Mouse (Mus musculus): ENCODE measurements around the gene Cenpp. TPM values are rescaled to one million over a fixed set of nuclear protein-coding genes. Genes with fewer than 3 reads are reported as not detected.
A peak's percentile ranks its signal among the peaks of the same experiment; 100 is the strongest.

Cenpp gene
- total RNA-seq, 2 experiments from 2014 or later, result 0.78 to 0.92 TPM

- peak; percentile 44 for DNase-seq
Observed at GRCm38 (mm10) chr13:49461458-49462132, 191.0 kb downstream of the Cenpp start.

GRCm38 (mm10) chr13:49460692-49461414, 191.7 kb downstream of the Cenpp start:
- peak; percentile 67 for DNase-seq

- DNase-seq, result no peak
Observed at GRCm38 (mm10) chr13:49460276-49460675, 192.3 kb downstream of the Cenpp start.

- peak; percentile 73 for DNase-seq
Observed at GRCm38 (mm10) chr13:49449318-49449749, 203.3 kb downstream of the Cenpp start.

- DNase-seq, result no peak
Observed at GRCm38 (mm10) chr13:49444451-49444850, 208.1 kb downstream of the Cenpp start.

DNA sequence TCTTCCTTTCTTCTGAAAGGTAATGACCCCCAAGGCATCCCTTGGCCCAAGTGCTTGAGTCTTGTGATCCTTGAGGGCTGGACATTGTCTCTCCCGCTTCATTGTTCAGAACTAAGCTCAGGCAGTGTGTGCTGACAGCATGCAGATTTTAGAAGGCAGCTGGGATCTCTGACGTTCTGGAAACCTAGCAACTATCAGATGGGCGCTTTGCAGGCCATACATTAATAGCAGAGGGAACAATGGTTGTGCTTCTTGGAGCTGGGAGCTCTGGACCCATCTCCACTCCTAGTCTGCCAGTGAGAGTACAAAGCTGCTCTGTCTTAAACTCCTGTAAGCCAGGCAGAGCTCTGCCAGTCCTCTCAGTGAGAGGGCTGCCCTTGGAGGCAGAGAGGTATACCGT, 216.4 kb downstream of the Cenpp start:
- DNase-seq, result no peak

- no peak for DNase-seq
Observed at GRCm38 (mm10) chr13:49435745-49436144, 216.8 kb downstream of the Cenpp start.

DNA sequence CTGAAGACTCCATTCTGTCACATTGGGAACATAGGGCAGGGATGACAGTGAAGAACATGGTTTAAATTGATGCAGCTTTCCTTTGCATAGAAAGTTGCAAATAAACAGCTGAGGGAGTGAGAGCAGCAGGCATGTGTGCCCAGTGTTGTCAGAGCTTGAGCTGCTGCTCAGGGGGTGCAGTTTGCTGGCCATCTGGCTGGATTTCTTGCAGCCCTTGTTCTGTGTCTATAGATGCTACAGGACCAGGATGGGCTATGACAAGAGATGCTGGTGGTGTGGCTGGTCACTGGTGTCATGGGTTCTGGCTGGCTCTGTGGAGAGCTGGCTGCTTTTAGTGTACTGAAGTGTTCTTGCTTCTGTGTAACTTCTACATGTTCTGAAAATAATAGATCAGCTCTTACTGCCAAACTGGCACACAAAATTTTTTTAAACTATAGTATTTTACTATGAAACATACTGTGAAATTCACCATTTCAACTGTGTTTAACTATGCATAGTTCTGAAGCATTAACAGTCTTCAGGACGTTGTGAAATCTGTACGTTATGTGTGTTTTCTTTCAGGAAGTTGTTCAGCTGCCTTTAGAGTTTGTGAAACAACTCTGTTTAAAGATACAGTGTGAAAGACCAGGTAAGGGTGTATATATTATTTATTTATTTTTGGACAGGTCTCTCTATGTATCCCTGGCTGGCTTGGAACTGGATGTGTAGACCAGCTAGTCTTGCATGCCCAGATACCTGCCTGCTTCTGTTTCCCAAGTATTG, 219.1 kb downstream of the Cenpp start:
- no peak for DNase-seq

DNA sequence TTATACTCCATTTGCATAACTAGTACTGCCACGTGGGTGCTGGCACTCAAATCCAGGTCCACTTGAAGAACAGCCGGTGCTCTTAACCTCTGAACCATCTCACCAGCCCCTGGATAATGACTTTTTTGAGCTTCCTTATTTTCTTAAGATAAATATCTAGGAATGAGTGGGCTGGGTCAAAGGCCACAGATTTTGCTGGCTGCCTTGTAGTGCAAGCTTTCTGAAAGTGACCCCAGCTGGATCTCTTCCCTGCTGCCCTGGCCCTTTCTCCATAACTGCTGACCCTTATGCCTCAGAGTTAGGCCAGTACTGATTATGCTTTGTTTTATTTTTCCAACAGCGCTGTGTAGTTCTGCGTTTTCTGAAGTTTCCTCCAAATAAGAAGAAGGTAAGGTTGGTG, 222.1 kb downstream of the Cenpp start:
- DNase-seq, result no peak

DNA sequence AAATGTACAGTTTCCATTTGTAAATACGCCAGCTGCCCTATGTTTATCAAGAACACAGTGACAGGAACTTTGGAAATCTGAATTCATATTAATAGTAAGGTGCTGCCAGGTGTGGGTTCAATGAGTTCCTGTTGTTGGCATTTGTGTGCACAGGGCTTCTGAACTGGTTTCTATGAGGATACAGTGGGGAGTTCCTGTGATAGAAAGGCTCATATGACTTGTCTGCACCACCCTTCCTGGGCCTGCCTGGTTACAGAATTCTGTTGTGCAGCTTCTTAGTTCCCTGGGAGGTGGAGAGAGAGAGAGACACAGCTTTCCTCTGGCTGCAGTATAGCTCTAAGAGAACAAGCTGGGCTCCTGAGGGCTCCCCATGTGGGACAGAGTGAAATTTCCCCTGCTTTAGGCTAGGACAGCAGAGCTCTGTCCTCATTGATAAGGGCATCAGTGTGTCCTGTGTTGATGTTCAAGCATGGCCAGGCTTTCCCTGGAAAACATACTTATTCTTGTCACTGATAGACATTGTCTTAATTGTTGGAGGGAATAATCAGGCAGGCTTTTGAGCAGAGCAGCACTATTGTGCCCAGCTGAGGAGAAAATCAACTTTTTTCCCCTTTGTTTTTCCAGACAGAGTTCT, 224.4 kb downstream of the Cenpp start:
- DNase-seq, result no peak

DNA sequence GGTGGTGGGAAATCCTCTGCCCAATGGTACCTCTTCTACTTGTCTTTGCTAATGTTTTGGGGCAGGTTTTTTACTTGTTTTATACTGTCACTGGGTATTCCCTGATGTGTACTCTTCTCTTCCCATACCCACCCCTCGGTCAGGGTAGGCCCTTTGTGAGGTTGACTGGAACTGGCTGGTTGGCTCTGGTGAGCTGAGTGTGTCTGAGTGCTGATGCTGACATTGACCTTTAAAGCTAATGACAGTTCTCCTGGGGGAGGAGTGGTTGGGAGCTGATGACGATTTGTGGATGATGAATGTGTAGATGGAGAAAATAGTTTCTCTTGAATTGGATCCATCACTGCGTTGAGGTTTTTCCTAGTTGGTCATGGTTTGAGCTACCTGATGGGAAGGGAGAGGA, 225.8 kb downstream of the Cenpp start:
- no peak for DNase-seq

GRCm38 (mm10) chr13:49421959-49422358, 230.6 kb downstream of the Cenpp start:
- DNase-seq, result no peak

DNA sequence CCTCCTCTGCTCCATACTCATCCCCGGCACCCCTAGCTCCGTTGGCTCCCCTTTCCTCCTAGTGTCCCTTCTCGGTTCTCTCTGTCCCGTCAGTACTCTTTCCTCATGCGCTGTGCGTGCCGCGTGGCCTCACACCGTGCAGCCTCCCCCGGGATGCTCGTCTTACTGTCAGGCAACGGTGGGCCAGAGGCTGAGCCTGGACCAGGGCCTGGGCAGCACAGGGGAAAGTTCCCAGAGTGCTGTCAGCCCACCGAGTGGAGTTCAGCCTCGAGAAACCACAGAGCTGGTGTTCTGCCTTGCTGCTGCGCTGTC, 231.0 kb downstream of the Cenpp start:
- DNase-seq, result peak; percentile 25

GRCm38 (mm10) chr13:49420754-49421605, 231.6 kb downstream of the Cenpp start, which contains the start of gene Ippk:
Gene Ippk (plus strand): TSS chr13:49421249.
- DNase-seq, result peak; percentile 98

Other genes starting within 250 kb of the Cenpp start
- 1 to 10 TPM; 5.1 to 6.0 TPM for gene Ippk, start 231.5 kb downstream of the Cenpp start, total RNA-seq (2021)
- 1 to 10 TPM; 1.2 to 1.4 TPM for gene Tes3-ps, start 159.5 kb downstream of the Cenpp start, total RNA-seq (2021)
- gene Ecm2, start 148.0 kb downstream of the Cenpp start, total RNA-seq (2021), result 10 to 100 TPM in 1 of 2 experiments, 1 to 10 TPM in 1; 9.6 to 10.9 TPM
- 10 to 100 TPM; 20.3 to 34.4 TPM for gene Aspn, start 108.3 kb downstream of the Cenpp start, total RNA-seq (2021)
- gene Omd, start 70.3 kb downstream of the Cenpp start, total RNA-seq (2021), result 1 to 10 TPM; 2.4 to 2.7 TPM
- 10 to 100 TPM; 33.9 to 37.0 TPM for gene Ogn, start 44.7 kb downstream of the Cenpp start, total RNA-seq (2021)
- 10 to 100 TPM in 1 of 2 experiments, 1 to 10 TPM in 1; 8.4 to 10.8 TPM for gene Nol8, start 293 bp upstream of the Cenpp start, total RNA-seq (2021)
- 10 to 100 TPM; 55.4 to 66.6 TPM for gene Iars, start 29.3 kb upstream of the Cenpp start, total RNA-seq (2021)
- not detected for gene Gm30302, start 146.2 kb upstream of the Cenpp start, total RNA-seq (2021)

Measured in gastrocnemius, postnatal 25 days (tissue).